Mouse (Mus musculus): Measurements from ENCODE around the gene Wdr76.
"Not testable (repeated sequence)": the region's sequence is repeated elsewhere in the genome, so short reads cannot be mapped to it uniquely, and the experiment has no call there.

The Wdr76 gene

DNA sequence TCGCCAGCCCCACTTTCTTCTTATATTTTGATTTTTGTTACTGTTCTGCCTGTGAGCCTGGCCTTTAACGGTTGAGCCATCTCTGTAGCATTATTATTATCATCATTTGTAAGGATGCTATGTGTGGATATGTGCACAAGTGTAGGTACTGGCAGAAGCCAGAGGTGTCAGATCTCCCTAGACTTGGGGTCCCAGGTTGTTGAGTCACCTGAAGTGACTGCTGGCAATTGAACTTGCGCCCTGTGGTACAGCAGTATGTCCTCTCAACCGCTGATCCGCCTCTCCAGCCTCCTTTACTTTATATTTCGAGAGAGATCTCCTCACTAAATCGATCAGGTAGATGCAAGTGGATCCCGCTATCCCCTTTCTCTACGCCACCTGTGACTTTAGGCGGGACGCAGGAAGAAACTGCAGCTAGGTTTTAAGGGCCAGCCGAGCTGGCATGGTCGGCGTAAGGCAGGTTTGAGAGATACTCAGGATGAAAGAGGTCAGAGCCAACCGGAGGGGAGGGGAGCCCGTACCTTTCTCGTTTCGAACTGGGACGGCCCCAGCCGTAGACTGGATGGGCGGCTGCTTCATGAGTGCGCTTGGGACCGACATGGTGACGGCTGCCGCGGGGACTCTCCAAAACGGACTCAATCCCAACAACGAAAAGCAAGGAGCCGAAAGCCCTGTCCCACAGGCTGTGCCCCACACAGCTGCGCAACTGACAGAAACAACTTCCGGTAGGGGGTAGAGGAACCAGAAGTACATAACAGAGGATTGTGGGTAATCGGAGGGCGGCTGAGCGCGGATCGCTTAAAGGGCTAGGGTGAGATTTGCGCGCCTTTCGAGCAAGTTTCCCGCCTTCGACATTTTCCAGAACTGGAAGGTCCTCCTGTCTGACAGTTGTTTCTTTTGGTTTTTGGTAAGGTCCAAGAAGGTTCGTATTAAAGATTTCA is at the start of gene Wdr76, which contains the start of gene Mfap1a:
Gene Wdr76 (plus strand): TSS at position 782 of the 941 bp plus-strand sequence.
Gene Mfap1a (minus strand): TSS at position 724 of the 941 bp plus-strand sequence.
- DNase-seq: peak; percentile 85

DNA sequence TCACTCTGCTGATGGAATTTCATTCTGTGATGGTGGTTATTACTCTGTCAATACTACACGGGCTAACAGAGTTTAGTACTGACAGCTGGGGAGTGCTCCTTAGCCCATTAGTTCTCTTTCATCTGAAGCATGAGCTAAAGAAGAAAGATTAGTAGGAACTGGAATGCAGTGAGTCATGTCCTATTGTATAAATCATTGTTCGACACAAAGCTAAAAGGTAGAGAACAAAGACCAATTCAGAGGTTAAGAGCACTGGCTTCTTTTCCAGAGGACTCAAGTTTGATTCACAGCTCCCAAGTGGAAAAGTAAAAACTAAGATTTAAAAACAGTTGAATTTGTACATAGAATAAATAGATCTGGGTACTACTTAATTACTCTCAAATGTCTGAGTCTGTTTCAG is 46.5 kb upstream of the Wdr76 start:
- no peak for DNase-seq

DNA sequence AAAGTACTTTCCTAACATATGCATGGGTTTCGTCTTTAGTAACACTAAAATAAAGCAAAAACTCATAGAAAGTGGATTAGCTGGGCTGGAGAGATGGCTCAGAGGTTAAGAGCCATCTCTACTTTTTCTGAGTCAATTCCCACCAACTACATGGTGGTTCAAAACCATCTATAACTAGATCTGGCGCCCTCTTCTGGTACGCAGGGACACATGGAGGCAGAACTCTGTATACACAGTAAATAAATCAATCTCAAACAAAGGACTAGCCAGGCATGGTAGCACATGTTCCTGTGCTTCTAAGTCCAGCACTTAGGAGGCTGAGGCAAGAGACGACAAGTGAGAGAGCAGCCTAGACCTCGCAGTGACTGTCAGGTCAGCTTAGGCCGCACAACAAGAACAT is 37.5 kb upstream of the Wdr76 start:
- not testable (repeated sequence) for DNase-seq

DNA sequence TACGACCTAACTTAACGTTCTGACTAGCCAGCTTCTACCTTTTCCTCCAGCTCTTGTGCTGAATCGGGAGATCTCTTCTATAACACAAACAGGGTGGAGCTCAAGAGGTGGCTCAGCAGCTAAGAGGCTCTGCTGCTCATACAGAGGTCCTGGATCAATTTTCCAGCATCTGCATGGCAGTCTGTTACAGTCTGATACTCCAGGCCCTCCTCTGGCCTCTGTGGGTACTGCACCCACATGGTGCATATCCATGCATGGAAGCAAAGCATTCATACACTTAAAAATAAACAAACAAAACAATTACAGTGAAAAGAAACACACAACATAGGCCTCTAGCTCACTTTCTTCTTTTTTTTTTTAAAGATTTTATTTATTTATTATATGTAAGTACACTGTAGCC is 33.7 kb upstream of the Wdr76 start:
- DNase-seq: not testable (repeated sequence)

DNA sequence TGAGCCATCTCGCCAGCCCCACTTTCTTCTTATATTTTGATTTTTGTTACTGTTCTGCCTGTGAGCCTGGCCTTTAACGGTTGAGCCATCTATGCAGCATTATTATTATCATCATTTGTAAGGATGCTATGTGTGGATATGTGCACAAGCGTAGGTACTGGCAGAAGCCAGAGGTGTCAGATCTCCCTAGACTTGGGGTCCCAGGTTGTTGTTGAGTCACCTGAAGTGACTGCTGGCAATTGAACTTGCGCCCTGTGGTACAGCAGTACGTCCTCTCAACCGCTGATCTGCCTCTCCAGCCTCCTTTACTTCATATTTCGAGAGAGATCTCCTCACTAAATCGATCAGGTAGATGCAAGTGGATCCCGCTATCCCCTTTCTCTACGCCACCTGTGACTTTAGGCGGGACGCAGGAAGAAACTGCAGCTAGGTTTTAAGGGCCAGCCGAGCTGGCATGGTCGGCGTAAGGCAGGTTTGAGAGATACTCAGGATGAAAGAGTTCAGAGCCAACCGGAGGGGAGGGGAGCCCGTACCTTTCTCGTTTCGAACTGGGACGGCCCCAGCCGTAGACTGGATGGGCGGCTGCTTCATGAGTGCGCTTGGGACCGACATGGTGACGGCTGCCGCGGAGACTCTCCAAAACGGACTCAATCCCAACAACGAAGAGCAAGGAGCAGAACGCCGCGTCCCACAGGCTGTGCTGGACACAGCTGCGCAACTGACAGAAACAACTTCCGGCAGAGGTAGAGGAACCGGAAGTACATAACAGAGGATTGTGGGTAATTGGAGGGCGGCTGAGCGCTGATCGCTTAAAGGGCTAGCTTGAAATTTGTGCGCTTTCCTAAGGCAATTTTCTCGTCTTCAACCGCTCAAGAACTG is 33.0 kb upstream of the Wdr76 start, which contains the start of gene Mfap1b:
Gene Mfap1b (minus strand): TSS at position 767 of the 879 bp plus-strand sequence.
- DNase-seq: peak; percentile 81

DNA sequence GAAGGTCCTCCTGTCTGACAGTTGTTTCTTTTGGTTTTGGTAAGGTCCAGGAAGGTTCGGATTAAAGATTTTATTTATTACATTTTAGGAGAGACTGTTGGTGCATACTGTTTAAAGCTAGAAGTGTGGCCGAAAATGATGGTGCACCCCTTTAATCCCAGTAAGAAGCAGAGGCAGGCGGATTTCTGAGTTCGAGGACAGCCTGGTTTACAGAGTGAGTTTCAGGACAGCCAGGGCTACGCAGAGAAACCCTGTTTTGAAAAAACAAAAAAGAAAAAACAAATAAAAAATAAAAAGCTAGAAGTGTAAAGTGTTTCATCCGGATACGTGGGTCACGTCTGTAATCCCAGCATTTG is 32.4 kb upstream of the Wdr76 start:
- DNase-seq: no peak

DNA sequence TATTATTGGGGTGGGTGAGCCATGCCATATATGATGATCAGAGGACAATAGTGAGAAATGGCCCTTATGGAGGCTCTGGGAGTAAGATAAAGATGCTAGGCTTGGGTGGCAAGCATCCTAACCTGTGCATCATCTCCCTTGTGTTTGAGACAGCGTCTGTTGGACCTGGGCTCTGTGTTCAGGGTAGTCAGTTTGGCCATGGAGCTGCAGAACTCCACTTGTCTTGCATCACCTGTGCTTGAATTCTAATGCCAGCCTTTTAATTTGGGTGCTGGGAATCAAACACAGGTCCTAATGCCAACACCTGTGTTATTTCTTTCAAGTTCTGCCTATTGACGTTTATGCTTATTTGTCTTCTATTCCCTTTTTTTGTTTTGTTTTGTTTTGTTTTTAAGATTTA is 31.2 kb upstream of the Wdr76 start:
- not testable (repeated sequence) for DNase-seq

DNA sequence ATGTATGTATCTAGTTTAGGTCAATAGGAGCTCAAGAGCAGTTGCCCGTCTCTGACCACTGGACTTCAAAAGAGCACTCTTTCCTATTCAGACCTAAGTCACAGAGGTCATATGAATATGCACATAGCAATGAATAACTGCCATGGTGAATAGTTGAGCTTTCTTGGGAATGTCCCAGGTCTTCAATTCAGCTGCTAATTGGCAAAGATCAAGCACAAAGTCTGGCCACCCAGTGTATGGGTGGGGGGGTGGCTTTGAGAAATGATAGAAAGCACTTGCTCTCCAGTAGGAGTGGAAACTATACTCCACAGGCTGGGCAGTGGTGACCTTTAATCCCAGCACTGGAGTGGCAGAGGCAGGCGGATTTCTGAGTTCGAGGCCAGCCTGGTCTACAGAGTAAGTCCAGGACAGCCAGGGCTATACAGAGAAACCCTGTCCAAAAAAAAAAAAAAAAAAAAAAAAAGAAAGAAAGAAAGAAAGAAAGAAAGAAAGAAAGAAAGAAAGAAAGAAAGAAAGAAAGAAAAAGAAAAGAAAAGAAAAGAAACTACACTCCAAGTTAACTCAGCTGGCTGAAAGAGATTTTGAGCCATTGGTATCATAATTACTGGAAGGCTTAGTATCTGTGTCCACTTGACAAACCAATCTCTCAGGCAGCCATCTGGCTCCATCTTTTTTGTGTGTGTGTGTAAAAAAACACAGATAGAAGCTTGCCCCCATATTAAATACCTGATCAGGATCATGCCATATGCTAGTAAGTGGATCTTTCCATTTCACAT is 28.8 kb upstream of the Wdr76 start:
- no peak for DNase-seq

DNA sequence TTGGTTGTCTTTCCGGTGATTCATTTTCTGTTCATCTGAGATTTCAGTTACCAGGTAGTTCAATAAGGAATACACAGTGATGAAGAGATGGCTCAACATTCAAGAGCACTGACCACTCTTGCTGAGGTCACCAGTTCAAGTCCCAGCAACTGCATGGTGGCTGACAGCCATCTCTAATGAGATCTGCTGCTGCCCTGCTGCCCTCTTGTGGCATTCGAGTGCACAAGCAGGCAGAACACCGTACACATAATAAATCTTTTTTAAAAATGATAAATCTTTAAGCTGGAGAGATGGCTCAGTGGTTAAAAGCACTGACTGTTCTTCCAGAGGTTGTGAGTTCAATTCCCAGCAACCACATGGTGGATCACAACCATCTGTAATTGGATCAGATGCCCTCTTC is 26.0 kb upstream of the Wdr76 start:
- no peak for DNase-seq

DNA sequence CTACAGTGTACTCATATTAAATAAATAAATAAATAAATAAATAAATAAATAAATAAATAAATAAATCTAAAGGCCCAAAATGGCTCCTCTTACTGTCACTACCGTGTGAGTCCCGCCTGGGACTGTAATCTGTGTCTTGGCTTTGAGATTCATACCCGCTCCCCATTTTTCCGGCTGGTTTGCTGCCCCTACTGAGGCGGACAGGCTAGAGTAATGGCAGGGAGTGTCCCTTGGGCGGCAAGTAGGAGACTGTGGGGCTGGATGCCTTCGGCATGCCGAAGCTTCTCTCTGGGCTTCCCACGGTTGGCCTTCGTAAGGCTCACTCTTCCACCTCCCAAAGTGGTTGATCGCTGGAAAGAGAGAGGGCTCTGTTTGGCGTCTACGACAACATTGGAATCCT is 25.6 kb upstream of the Wdr76 start:
- DNase-seq: not testable (repeated sequence)

DNA sequence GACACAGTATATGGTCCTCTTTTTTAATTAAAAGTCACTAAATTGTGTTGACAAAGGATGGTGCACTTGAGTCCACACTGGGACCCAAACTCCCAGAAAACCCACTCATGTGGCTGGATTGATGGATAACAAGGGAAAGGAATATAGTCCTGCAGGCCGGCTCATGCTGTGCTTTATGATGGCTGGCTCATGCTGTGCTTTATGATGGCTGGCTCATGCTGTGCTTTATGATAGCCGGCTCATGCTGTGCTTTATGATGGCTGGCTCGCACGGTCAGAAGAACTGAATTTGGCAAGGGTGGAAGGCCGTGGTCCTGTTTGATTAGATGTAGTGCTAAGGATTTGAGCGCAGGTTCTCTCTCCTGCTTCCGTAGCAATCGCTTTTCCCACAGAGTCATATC is 22.9 kb upstream of the Wdr76 start:
- no peak for DNase-seq

DNA sequence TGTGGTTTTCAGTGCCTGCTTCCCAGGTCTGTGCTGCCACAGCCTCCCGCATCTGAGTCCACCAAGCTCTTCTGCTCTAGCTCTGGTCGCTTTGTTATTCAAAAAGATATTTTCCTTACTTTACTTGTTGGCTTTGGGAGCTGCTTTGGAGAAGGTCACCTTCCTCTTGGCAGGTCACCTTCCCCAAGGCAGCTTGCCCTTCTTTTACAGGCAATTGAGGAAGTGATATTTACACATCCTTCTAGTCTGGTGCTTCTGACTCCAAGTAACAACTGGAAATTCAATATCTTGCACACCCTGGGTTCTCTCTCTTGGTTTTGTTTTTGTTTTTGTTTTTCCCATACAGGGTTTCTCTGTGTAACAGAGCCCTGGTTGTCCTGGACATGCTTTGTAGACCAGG is 22.1 kb upstream of the Wdr76 start:
- not testable (repeated sequence) for DNase-seq

DNA sequence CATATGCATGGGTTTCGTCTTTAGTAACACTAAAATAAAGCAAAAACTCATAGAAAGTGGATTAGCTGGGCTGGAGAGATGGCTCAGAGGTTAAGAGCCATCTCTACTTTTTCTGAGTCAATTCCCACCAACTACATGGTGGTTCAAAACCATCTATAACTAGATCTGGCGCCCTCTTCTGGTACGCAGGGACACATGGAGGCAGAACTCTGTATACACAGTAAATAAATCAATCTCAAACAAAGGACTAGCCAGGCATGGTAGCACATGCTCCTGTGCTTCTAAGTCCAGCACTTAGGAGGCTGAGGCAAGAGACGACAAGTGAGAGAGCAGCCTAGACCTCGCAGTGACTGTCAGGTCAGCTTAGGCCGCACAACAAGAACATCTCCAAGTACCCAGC is 5.0 kb upstream of the Wdr76 start:
- not testable (repeated sequence) for DNase-seq

DNA sequence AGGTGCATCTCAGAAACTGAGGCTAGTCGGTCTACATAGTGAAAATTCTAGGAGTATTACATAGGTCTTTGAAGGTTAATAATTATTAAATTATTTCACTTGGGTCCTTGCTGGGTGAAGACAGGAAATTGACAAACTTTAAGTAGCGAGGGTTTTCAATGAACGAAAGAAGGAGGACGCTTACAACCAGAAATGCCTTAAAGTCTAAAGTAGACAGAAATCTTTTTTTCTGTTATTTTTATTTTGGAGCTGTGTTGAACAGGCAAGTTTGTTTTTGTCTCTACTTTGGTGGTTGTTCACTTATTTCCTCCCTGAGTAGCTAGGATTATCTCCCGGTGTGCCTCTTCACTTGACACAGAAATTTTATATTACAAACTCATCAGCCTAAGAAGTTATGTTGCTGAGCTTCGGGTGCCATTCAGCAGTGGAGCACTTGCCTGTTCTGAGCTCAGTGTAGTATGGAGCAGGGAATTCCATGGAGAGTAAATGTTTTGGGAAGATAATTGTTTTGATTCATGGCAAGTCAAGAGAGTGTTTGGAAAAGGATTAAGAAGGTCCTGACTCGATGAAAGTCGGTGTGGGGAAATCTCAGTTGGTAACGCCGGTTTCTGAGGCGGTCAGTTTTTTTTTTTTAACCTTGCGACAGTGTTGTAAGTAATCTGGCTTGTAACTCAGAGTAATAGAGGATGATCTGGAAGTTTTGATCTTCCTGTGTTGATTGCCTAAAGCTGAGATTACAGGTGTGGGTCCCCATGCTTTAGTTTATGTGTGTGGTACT is 839 bp downstream of the Wdr76 start:
- DNase-seq: no peak

DNA sequence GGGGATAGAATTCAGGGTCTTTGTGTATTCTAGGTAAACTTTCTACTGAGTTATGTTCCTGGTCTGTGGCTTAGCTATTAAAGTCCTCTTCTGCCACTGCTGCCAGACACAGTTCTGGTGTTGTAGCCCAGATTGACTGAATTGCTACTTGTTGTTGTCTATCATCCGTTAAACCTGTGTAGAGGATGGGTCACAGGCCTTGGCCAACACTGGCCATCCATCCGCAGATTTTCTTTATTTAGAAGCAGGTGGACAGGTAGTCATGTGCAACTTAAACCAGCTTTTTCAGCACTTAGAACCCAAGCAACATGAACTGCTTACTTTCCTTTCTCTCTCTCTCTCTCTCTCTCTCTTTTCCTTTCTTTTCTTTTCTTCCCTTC is 1.4 kb downstream of the Wdr76 start:
- no peak for DNase-seq

DNA sequence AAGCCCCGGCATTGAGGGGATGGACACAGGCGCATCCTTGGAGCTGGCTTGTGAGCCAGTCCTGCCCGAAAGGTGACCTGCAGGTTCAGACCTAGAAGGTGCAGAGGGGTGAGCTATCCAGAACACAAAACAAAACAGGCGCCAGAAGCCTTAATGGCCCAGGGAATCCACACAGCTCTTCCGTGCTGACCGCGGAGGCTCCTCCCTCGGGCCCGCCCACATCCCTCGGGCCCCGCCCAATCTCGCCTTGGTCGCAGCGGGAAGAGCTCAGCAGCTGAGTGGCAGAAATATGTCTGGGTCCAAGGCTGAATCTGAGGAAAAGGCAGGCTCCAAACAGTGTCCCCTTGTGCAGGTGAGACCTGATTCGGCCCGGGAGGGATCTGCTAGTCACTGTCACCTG is 3.1 kb downstream of the Wdr76 start:
- peak; percentile 66 for DNase-seq

DNA sequence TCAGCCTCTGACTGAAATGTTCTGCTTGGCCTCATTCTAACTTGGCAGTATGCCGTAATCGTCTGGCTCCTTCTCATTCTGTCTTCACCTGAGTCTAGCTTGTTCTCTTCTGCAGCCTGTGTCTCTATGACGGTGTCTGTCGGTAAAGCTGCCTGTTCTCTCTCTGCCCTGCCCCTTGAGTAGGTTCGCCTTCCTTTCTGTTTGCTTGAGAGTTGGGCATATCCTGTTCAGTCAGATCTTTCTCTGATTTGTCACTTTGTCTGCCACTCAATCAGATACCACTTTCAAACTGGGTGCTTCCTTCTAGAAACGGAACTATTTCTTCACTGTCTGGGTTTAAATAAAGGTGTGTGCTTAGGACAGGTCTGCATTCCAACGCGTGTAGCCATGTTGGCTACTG is 4.9 kb downstream of the Wdr76 start:
- no peak for DNase-seq

DNA sequence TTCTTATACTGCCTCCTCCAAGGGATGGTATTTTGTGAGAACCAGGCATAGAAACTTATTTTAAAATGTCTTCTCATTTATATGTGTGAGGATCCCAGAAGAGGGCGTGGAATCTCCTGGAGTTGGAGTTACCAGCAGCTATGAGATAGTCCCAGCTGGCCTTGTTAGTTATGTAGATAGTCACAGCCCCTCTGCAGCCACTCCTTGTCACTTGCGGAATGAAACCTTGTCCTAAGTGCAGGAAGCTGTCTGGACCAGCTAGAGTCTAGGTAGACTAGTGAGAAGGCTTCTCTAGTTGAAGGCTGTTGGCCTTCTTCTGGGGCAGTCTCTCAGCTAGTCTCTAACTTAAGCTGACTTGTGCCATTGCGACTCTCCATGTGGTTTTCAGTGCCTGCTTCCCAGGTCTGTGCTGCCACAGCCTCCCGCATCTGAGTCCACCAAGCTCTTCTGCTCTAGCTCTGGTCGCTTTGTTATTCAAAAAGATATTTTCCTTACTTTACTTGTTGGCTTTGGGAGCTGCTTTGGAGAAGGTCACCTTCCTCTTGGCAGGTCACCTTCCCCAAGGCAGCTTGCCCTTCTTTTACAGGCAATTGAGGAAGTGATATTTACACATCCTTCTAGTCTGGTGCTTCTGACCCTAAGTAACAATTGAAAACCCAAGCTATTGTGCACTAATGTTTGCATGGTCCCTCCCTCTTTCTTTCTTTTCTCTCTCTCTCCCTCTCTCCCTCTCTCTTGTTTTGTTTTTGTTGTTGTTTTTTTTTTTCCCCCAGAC is 6.7 kb downstream of the Wdr76 start:
- not testable (repeated sequence) for DNase-seq

DNA sequence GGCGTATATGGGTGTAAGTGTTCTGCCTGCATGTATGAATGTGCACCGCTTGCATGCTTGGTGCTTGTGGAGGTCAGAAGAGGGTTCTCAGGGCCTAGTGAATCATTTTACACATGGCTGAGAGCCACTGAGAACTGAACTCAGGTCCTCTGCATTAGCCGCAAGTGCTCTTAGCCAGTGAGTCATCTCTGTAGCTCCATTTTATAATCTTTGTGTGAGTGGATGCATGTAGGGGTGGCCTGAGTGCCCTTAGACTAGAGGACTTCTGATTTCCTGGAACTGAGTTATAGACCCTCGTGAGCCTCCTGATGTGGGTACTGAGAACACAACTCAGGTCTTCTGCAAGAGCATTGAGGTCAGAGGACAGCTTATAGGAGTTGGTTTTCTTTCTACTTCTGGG is 7.7 kb downstream of the Wdr76 start:
- DNase-seq: no peak

DNA sequence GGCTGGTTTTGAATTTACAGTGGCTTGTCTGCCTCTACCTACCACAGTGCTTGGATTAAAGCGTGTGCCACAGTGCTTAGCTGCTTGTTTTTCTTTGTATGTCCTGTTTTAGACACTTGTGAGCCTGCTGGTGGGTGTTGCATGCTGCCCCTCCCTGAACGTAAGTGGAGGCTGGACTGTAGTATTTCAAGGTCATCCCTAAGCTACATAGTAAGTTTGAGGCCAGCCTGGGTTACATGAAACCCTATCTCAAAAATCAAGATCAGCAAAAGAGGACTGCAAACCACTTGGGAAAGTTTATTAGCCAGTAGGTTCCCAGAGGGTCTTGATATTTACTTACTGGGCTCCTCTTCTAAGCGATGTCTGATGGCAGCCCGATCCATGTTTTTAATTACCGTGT is 11.6 kb downstream of the Wdr76 start:
- DNase-seq: no peak

DNA sequence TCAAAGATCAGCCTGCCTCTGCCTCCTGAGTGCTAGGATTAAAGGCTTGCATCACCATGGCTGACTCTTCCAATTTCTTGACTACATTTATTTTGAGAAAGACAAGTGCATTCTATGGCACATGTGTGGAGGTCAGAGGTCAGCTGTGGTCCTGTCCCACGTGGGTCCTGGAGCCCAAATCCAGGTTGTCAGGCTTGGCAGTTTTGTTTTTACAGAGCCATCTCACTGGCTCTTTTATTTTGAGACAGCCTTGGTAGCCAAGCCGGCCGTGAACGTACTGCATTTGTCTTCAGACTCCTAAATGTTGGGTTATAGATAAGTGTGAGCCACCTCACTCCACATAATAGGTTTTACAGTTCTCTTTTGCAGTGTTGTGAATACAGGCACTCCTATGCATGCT is 12.2 kb downstream of the Wdr76 start:
- DNase-seq: not testable (repeated sequence)
